Mouse (Mus musculus) heart, postnatal 14 days (tissue): Measurements from ENCODE around the gene Tmod2. TPM values are rescaled to one million over a fixed set of nuclear protein-coding genes. Genes with fewer than 3 reads are reported as not detected.
"Not testable (repeated sequence)": the region's sequence is repeated elsewhere in the genome, so short reads cannot be mapped to it uniquely, and the experiment has no call there.

Experiments used
- DNase-seq, 2 experiments: peaks; one replicate each; pipeline ENCODE4 v3.0.0; 2021 to 2022
- intact Hi-C: fragments of 180-260 bp; cut with DNase I; formaldehyde crosslinking; loops from one replicate; pipeline ENCODE4 v1.15.1; 2025
- long read RNA-seq, 2 experiments: library from polyadenylated mRNA; stranded (forward); transcript quantifications; one replicate each; pipeline ENCODE4 v2.0.0; 2021
- total RNA-seq, 2 experiments: library from RNA; stranded (reverse); gene quantifications; 2 replicates each; pipeline ENCODE4 v1.2.3; 2021

The Tmod2 gene
- 1 to 10 TPM; 4.6 to 5.0 TPM for total RNA-seq
- long read RNA-seq, experiment 1: 0 reads
- long read RNA-seq, experiment 2, partial matches to known transcripts: 0 of 3 reads
- long read RNA-seq, experiment 2, other reads (novel, unspliced or antisense): 3 of 3 reads

DNA sequence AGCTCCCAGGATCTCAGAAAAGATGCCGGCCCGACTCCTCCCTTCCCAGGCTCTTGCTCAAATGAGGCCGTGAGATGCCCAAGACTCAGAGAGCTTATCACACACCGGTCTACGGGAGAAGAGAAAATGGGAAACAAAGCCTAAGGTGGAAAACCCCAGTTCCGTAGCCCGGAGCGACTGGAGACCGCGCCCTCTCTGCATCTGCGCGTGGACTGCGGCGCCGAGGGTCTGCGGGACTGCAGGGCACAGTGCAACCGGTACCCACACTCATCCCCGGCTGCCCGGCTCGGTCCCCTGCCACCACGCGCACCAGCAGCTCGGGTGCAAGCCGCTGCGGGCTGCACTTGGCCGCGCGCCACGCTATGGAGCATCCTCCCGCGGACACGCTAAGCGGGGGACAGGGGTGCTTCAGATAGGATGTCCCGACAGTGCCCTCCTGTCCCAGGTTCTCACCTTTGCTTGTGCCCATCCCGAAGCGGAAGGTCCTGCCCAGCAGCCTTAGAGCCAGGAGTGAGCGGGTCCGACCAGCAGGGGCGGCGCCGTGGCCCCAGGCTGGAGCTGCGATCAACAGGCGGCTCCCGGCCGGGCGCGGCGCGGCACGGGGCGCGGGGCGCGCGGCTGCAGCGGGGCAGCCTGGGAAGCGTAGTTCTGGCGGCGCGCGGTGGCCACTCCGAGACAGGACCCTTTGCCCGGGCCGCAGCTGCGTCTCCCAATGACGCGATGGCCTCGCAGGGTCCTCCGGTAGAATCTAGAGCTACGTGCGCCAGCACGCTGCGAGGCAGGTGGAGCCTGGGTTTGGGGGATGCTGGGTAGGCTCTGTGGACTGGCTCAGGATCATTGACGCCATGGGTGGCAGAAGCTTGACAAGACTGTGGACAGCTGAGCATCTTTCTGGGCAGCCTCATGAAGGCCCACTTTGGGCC lies at the start of gene Tmod2:
Gene Tmod2, minus strand, starts transcription at position 755 of the 923 bp plus-strand sequence.
- DNase-seq: peak; percentile 60 to 66
- intact Hi-C loops: no loop called here

DNA sequence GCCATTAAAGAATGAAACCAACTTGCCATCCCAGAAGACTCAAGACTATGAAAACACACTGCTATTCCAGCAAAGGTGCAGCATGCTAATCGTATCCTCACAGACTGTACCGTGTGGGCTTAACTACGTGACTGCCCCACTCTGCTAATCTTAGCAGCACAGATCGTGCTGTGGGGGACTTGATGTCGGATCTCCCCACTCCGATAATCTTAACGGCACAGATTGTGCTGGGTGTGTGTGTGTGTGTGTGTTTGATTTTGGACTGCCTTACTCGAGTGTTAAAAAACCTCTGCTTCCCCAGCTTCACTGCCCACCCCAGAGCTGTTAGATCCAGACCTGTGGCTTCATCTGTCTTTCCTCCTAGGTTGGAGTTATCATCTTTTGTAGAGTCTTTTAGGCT lies 49.8 kb upstream of the Tmod2 start:
- DNase-seq: no peak
- intact Hi-C loops: no loop called here

DNA sequence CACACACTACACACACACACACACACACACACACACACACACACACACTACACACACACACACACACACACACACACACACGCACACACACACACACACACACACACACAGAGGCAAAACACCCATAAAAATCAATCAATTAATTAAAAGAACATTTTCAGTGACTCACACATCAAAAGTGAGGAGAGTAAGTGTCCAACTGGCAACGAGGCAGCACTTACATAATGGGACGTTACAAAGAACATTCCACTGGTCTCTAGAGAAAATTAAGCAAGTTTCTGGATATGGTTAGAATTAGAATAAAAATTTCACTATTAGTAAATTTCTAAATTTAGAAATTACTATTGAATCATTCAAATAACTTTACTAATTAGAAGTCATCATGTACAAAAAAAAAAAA lies 45.3 kb upstream of the Tmod2 start:
- DNase-seq: peak; percentile 28 to 35

DNA sequence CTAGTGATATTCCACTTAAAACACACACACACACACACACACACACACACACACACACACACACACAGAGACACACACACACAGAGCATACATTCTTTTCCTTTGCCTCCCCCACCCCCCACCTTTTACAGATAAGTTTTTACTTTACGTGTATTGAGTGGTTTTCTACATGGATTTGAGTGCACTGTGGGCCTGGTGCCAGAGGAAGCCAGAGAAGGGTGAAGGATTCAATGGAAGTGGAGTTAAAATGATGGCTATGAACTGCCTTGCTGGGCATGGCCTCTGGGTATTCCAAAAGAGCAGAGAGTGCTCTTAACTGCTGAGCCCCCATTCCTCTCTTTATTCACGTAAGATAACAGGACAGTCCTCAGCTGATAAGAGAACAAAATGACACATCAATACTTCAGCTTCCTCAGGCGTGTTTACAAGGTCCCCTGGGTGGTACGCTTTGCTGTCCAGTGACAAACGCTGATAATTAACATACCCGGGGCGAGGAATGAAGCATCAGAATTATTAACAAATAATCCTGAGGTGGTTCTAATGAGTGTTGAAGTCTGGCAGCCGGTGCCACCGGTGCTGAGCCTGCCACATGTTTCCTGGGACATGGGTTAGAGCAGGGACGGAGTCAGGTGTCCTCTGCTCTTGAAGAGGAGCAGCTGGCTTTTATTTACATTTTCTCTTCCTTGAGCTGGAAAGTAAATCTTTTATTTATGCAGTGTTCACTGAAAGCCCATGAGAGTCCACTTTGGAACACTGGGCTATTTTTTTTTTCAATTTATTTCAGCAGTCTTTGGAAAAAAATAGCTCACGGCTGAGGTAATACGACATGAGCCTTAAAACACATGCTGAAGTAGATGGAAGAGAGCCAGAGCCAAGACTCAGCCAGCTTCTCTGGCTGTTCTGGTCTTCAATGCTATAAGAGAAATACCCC lies 43.1 kb upstream of the Tmod2 start:
- intact Hi-C loops: no loop called here
- DNase-seq: peak; percentile 31 to 56

More for the DNA sequence above, 45.3 kb upstream of the Tmod2 start:
- intact Hi-C loops: not testable (repeated sequence)

DNA sequence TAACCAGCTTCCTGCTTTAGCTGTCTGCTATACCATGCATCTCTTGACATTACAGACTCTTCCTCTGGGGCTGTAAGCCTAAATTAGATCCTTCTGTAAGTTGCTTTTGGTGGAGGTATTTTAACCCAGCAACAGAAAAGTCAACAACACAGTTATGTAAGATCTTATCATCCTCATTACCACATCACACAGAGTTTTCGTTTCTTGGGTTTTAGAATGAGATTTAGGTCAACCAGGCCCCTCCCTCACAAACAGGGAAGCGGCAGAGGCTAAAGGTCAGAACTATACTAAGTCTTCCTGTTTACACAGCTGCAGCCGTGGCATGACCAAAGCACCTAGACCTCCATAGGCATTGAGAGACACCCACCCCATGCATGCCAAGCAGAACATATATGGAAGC lies 34.3 kb upstream of the Tmod2 start:
- no peak for DNase-seq
- intact Hi-C loops: no loop called here

DNA sequence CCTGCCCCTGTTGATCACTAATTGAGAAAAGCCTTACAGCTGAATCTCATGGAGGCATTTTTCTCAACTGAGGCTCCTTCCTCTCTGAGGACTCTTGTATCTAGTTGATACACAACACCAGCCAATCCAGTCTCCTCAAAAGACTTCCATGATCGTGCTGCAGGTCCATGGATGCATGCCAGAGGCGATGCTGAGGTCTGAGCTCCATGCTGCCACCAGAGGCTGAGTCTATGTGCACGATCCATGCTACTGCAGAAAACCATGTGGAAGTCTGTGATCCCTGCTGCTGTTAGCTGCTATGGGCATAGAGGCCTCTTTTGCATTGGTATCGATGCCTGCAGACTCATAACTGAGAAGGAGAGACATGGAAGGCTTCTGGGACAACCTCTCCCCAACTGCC lies 23.1 kb upstream of the Tmod2 start:
- no peak for DNase-seq
- intact Hi-C loops: no loop called here

DNA sequence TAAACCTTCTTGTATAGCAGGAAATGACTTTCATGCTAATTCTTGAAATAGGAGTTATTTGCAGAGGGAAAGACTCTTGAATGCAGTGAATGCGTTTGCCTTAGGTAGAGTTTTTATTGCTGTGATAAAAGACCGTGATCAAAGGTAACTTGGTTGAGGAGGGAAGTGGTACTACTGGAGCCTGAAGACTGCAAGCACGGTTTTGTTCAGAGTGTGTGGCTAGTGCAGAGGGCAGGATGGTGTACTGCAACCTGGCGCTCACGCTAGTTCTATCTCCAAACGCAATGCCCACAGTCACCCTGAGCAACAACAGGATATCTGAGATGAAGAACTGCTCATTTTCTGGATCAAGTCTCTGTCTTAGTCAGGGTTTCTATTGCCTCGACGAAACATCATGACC lies 22.5 kb upstream of the Tmod2 start:
- intact Hi-C loops: no loop called here
- no peak for DNase-seq

DNA sequence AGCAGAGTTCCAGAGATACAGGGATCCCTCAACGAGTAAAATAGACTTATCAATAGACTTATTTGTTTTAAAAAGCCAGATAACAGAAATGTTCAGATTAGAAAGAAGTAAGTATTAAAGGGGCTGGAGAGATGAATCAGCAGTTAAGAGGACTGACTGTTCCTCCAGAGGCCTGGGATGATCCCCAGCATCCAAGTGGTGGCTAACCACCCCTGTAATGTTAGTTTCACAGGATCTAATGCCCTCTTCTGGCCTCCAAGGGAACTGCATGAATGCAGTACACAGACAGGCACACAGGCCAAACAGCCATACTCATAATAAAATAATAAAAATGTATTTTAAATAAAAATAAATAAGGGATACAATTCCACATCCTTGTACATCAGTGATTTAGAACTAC lies 21.8 kb upstream of the Tmod2 start:
- DNase-seq: peak in 1 of 2 experiments; percentile 23
- intact Hi-C loops: no loop called here

DNA sequence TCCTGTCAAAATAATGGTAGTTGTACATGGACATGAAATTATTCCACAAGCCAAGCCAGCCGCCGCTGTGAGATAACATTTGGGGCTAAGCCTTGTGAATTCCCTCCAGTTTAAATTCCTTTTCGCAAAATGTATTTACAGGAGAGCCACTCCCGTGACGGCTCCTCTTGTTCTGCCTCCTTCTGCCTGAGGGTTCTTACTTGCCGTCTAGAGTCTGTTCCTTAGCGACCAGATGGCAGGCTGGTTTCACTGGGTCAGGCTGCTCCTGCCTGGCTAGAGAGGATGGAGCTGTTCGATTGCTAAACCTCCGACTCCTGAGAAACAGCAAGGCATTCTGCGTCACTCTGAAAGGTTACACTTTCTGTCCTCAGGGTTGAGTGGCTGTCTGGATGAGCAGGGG lies 21.0 kb upstream of the Tmod2 start:
- no peak for DNase-seq
- intact Hi-C loops: no loop called here

DNA sequence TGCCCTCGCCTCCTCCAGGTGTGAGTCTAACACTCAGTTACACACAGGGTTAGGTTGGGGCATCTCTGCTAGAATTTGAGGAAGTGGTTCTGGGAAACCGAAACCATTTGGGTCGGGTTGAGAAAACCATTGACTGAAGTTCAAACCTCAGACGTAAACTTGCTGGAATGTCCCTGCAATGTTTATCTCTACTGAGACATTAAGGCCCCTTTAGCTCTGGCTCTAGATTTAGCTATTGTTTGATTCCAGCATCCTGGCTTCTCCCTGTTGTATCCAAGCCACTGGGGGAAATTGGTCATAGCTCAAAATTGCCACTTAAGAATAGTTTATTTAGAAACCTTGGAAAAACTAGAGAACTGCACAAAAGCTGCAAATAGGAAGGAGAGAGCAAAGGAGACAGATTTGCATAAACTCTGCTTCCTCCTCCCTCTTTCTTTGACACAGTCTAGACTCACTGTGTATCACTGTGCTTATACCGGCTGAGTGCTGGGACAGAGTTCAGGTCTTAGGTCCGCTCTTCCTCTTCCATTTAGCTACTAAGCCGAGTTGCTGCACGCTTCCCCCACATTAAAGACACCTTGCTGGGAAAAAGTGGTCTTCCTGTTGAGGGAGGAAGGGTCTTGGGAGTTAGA lies 19.8 kb upstream of the Tmod2 start:
- no peak for DNase-seq
- intact Hi-C loops: no loop called here

DNA sequence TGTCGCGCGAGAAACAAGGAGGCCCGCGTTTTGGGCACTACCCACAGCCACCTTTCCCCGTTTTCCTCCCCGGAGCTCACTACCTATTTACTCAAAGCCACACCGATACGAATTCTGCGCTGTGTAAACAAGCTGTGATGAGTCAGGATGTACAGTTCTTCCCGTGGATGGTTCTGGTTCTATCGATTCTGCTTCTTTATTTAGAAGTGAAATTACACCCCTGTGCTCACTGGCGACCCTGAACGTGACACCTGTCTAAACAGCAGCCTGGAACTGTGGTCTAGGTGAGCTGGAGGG lies 15.1 kb upstream of the Tmod2 start:
- intact Hi-C loops: loop anchor here (10.0 kb wide), 1 partner anchor 499 kb away; no protein-coding TSS in a partner anchor
- DNase-seq: no peak

DNA sequence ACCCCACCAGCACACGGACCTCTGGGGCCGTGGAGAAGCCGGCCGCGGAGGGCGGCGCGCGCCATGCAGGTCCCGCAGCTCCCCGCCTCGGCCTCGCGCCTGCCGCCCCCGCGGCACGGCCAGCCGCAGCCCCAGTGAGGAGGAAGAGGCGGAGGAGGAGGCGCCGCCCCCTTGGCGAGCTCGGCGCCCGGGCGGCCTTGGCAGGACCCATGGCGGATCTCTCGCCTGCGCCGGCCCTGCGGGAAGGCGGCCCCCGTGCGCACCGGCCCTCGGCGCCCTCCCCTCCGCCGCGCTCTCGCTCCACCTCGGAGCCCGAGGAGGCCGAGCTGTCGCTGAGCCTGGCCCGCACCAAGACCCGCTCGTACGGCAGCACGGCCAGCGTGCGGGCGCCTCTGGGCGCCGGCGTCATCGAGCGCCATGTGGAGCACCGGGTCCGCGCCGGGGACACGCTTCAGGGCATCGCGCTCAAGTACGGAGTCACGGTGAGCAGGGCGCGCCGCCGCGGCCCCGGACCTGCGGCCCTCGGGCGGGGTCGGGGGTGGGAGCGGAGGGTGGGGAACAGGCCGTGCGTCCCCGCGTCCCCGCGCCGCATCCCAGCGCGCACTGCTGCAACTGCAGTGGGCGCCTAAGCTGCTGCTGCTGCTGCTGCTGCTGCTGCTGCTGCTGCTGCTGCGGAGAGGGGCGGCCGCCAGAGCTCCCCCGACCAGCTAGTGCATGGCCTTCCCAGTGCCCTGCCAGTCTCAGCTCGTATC lies 14.6 kb upstream of the Tmod2 start, which contains the start of gene Lysmd2:
Gene Lysmd2, plus strand, starts transcription at position 186 of the 752 bp plus-strand sequence.
- intact Hi-C loops: loop anchor here (10.0 kb wide), 1 partner anchor 499 kb away; no protein-coding TSS in a partner anchor
- peak; percentile 85 to 88 for DNase-seq

DNA sequence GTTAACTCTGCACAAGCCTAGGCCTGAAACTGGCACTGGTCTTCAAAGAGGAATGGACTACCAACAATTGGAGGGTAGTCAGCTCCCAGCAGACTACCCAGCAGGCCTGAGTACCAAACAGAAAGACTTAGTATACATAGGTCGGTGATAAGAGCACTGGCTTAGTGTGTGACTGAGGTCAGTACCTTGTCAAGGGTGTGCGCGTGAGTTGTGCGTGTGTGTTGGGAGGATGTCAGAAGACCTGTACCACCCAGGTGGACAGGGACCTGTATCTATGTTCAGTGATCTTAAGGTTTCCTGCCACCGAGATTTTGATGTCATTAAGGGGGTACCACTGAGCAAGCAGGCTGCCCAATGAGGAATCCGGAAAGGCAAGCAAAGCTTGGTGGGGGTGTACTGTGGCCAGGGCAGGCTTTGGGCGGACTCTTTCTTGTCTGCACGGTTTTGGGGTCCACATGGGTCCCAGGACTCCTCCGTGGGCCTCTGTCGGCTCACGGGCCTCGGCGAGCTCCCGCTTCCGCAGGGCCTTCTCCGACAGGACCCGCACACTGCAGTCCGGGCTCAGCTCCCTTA lies 13.9 kb upstream of the Tmod2 start:
- intact Hi-C loops: loop anchor here (10.0 kb wide), 1 partner anchor 500 kb away; no protein-coding TSS in a partner anchor

DNA sequence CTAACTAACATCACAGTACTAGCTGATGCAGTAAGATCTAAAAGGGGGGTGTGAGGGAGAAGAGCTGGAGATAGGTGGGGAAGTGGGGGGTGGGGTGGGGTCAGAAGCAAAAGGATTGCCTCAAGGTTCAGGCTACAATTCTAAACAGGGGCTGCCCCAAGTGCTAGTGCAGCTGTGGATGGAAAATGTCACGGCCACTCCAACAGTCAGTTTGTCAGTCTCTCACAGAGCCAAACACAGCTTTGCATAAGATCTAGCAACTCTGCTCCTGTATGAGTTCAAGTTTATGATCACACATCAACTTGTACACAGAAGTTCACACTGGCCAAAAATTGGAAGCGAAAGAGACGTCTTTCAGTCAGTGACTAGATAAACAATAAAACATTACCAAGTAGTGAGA lies 10.3 kb upstream of the Tmod2 start:
- intact Hi-C loops: loop anchor here (10.0 kb wide), 1 partner anchor 503 kb away; no protein-coding TSS in a partner anchor
- no peak for DNase-seq

More for the DNA sequence above, 13.9 kb upstream of the Tmod2 start:
- DNase-seq: no peak

DNA sequence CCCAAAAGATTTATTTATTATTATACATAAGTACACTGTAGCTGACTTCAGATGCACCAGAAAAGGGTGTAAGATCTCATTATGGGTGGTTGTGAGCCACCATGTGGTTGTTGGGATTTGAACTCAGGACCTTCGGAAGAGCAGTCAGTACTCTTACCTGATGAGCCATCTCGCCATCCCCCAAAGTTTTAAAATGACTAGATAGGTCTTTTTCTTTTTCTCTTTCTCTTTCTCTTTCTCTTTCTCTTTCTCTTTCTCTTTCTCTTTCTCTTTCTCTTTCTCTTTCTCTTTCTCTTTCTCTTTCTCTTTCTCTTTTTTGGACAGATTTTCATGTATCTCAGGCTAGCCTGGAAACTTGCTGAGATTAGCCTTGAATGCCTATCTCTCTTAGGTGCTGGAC lies 8.6 kb upstream of the Tmod2 start:
- DNase-seq: not testable (repeated sequence)
- intact Hi-C loops: loop anchor here (10.0 kb wide), 1 partner anchor 505 kb away; no protein-coding TSS in a partner anchor

DNA sequence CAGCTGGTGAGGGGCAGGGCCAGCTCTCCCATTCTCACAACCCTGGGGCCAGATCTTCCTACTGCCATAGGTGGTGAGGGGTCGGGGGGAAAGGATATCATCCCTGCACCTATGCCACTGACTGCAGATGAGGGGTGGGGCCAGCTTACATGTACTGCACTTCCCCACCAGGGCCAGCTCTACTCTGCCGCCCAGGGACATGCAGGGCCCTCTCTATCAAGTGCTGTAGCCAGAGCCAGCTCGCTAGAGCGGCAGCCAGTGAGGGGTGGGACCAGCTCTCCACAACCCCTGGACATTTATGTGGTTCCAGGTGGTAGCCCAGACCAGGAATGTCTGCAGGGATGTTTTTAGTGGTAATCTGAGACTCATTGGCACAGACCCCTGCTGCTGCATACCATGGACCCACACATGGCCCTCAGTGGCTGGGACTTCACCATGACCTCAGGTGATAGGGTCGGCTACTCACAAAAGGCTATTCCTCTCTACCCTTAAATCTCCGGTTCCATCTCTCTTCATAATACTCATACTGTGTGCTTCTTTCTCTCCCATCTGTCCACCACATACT lies 7.8 kb upstream of the Tmod2 start:
- no peak for DNase-seq
- intact Hi-C loops: no loop called here

DNA sequence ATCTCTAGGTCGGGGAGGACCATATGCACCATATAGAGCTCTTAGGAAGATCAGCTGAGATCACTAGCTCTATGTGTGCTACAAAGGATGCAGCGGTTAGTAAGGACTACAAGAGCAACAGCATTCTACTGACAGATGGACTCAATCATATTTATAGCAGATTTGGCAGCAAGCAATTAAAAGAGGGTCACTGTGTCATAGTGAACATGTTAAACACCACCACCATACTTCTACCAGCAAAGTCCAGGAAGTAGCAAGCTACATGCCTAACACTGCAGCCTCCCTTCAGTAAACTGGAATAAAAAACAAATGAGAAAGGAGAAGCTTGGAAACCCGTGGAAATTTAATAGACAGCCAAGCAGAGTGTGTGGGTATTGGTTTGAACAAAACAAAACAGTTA lies 5.4 kb upstream of the Tmod2 start:
- intact Hi-C loops: no loop called here
- DNase-seq: no peak

DNA sequence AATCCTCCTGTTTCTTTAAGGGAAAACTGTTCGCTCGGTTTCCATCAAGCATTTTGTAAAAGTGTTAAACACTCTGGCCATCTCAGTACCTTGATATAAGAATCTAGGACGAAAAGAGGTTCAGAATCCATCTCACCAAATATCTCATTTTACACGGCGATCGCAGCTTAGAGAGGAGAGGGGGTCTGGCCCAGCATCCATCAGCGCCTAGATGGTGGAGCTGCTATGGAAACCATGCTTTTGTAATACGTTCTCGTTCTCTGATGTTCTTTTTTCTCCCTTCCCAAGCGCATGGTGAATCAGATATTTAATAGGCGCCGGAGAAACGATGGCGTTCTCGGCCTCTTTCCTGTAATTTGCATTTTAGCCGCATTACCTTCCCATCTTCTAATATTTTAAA lies 1.2 kb downstream of the Tmod2 start:
- no peak for DNase-seq
- intact Hi-C loops: no loop called here

DNA sequence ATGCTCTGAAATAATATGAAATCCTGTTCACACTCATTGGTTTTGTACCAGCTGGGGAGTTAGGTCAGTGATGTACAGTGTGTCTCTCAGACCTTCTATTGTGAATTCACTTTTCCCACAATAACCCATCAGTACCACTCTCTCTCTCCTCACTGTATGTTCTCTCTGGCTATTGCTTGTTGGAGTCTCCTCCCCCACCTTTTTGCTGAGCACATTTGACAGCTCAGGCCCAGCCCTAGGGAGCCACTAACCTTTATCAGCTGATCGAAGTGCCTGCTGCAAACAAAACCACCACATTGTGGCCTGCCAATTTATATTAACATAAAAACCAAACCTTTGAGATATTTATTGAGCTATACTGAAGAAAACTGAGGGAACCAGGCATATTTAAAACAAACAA lies 1.6 kb downstream of the Tmod2 start:
- no peak for DNase-seq
- intact Hi-C loops: no loop called here
